Mouse (Mus musculus): ENCODE results near the gene Prdx2. TPM values are rescaled to one million over a fixed set of nuclear protein-coding genes. Genes with fewer than 3 reads are reported as not detected.

Gene Prdx2
- polyA plus RNA-seq, 1 experiment from 2014 or later = 824 TPM

Small RNAs within 50 kb of the gene (microRNA-seq; reads per million reads assigned to microRNA genes)
- gene Gm24197 = not detected

Other genes with a start within 250 kb of the Prdx2 start
- 1.9 and 2.3 TPM in 2 replicates for gene G430095P16Rik, start 246.6 kb upstream of the Prdx2 start, polyA plus RNA-seq (2015; fragmentation: Nextera tagmentation; extraction: Ambion mirVana)
- 14.2 and 15.5 TPM in 2 replicates for gene Nfix, start 169.2 kb upstream of the Prdx2 start, polyA plus RNA-seq (2015; fragmentation: Nextera tagmentation; extraction: Ambion mirVana)
- 6.3 and 7.0 TPM in 2 replicates for gene Dand5, start 146.8 kb upstream of the Prdx2 start, polyA plus RNA-seq (2015; fragmentation: Nextera tagmentation; extraction: Ambion mirVana)
- 52.6 and 53.0 TPM in 2 replicates for gene Gadd45gip1, start 138.1 kb upstream of the Prdx2 start, polyA plus RNA-seq (2015; fragmentation: Nextera tagmentation; extraction: Ambion mirVana)
- 112 and 122 TPM in 2 replicates for gene Rad23a, start 128.9 kb upstream of the Prdx2 start, polyA plus RNA-seq (2015; fragmentation: Nextera tagmentation; extraction: Ambion mirVana)
- 1,039 and 1,041 TPM in 2 replicates for gene Calr, start 122.7 kb upstream of the Prdx2 start, polyA plus RNA-seq (2015; fragmentation: Nextera tagmentation; extraction: Ambion mirVana)
- 102 and 103 TPM in 2 replicates for gene Farsa, start 112.6 kb upstream of the Prdx2 start, polyA plus RNA-seq (2015; fragmentation: Nextera tagmentation; extraction: Ambion mirVana)
- gene Syce2, start 97.5 kb upstream of the Prdx2 start, polyA plus RNA-seq (2015; fragmentation: Nextera tagmentation; extraction: Ambion mirVana) = 66.5 and 70.3 TPM in 2 replicates
- 49.8 and 51.2 TPM in 2 replicates for gene Gcdh, start 75.7 kb upstream of the Prdx2 start, polyA plus RNA-seq (2015; fragmentation: Nextera tagmentation; extraction: Ambion mirVana)
- gene Klf1, start 67.7 kb upstream of the Prdx2 start, polyA plus RNA-seq (2015; fragmentation: Nextera tagmentation; extraction: Ambion mirVana) = 3.4 and 7.2 TPM in 2 replicates
- gene Dnase2a, start 61.0 kb upstream of the Prdx2 start, polyA plus RNA-seq (2015; fragmentation: Nextera tagmentation; extraction: Ambion mirVana) = 8.3 and 8.6 TPM in 2 replicates
- 0.40 and 0.48 TPM in 2 replicates for gene Mast1, start 32.2 kb upstream of the Prdx2 start, polyA plus RNA-seq (2015; fragmentation: Nextera tagmentation; extraction: Ambion mirVana)
- 0.45 and 0.49 TPM in 2 replicates for gene Rtbdn, start 22.6 kb upstream of the Prdx2 start, polyA plus RNA-seq (2015; fragmentation: Nextera tagmentation; extraction: Ambion mirVana)
- gene Gm49661, start 154 bp upstream of the Prdx2 start, polyA plus RNA-seq (2015; fragmentation: Nextera tagmentation; extraction: Ambion mirVana) = not detected in 2 replicates
- gene Rnaseh2a, start 180 bp downstream of the Prdx2 start, polyA plus RNA-seq (2015; fragmentation: Nextera tagmentation; extraction: Ambion mirVana) = 125 and 129 TPM in 2 replicates
- gene Junb, start 9.1 kb downstream of the Prdx2 start, polyA plus RNA-seq (2015; fragmentation: Nextera tagmentation; extraction: Ambion mirVana) = 9.6 TPM in 2 replicates
- gene Hook2, start 21.0 kb downstream of the Prdx2 start, polyA plus RNA-seq (2015; fragmentation: Nextera tagmentation; extraction: Ambion mirVana) = 25.3 and 27.0 TPM in 2 replicates
- gene Best2, start 44.9 kb downstream of the Prdx2 start, polyA plus RNA-seq (2015; fragmentation: Nextera tagmentation; extraction: Ambion mirVana) = 0.10 TPM in 1 of 2 replicates, not detected in the other
- 133 and 143 TPM in 2 replicates for gene Asna1, start 55.7 kb downstream of the Prdx2 start, polyA plus RNA-seq (2015; fragmentation: Nextera tagmentation; extraction: Ambion mirVana)
- gene Trir, start 57.2 kb downstream of the Prdx2 start, polyA plus RNA-seq (2015; fragmentation: Nextera tagmentation; extraction: Ambion mirVana) = 119 and 120 TPM in 2 replicates
- gene Tnpo2, start 67.3 kb downstream of the Prdx2 start, polyA plus RNA-seq (2015; fragmentation: Nextera tagmentation; extraction: Ambion mirVana) = 25.8 and 30.0 TPM in 2 replicates
- 28.9 and 32.1 TPM in 2 replicates for gene Fbxw9, start 90.5 kb downstream of the Prdx2 start, polyA plus RNA-seq (2015; fragmentation: Nextera tagmentation; extraction: Ambion mirVana)
- gene Gm5741, start 98.4 kb downstream of the Prdx2 start, polyA plus RNA-seq (2015; fragmentation: Nextera tagmentation; extraction: Ambion mirVana) = 0.66 and 0.82 TPM in 2 replicates
- gene Dhps, start 102.2 kb downstream of the Prdx2 start, polyA plus RNA-seq (2015; fragmentation: Nextera tagmentation; extraction: Ambion mirVana) = 68.8 and 72.3 TPM in 2 replicates
- gene Wdr83os, start 111.2 kb downstream of the Prdx2 start, polyA plus RNA-seq (2015; fragmentation: Nextera tagmentation; extraction: Ambion mirVana) = 141 TPM in 2 replicates
- 43.3 and 45.1 TPM in 2 replicates for gene Wdr83, start 111.7 kb downstream of the Prdx2 start, polyA plus RNA-seq (2015; fragmentation: Nextera tagmentation; extraction: Ambion mirVana)
- 39.2 and 41.5 TPM in 2 replicates for gene Man2b1, start 113.7 kb downstream of the Prdx2 start, polyA plus RNA-seq (2015; fragmentation: Nextera tagmentation; extraction: Ambion mirVana)
- 2.0 and 2.6 TPM in 2 replicates for gene Zfp791, start 153.5 kb downstream of the Prdx2 start, polyA plus RNA-seq (2015; fragmentation: Nextera tagmentation; extraction: Ambion mirVana)
- gene Cks1brt, start 182.3 kb downstream of the Prdx2 start, polyA plus RNA-seq (2015; fragmentation: Nextera tagmentation; extraction: Ambion mirVana) = not detected in 2 replicates